Mouse (Mus musculus) B cell, adult 62 days (primary cell): Measurements from ENCODE around the gene Gpr6. TPM values are rescaled to one million over a fixed set of nuclear protein-coding genes. Genes with fewer than 3 reads are reported as not detected.

Experiments used
- total RNA-seq: library from RNA; stranded (reverse); gene quantifications from 4 replicates; pipeline ENCODE4 v1.2.4, GENCODE M21; 2023

Gene Gpr6
- total RNA-seq = not detected in 4 replicates

DNA sequence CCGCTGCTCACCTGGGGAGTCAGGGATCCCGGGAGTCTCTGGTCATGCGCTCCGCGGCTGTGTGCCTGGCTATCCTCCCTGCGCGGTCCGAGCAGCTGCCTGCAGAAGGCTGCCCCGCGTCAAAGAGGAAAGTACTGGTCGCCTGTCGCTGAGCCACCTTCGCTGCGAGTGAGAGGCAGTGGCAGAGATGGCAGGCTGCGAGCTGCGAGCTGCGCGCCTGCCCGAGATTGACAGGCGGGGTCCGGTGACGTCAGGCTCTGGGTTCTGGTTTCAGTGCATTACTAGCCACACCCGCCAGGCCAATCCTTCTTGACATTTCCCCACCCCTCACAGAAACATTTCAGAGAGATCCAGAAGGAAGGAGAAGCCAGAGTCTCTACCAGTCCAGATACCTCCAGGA is at the start of gene Gpr6:
Gene Gpr6 (minus strand): TSS at position 170 of the 400 bp plus-strand sequence.

Other genes starting within 250 kb of the Gpr6 start
- 46.9 to 57.9 TPM (median 52.0 TPM) in 4 replicates for gene Cdc40, start 189.0 kb downstream of the Gpr6 start, total RNA-seq
- not detected in 4 replicates for gene Wasf1, start 188.8 kb downstream of the Gpr6 start, total RNA-seq
- 31.4 to 34.3 TPM (median 32.6 TPM) in 4 replicates for gene Fig4, start 231.0 kb upstream of the Gpr6 start, total RNA-seq
- gene Ak9, start 231.7 kb upstream of the Gpr6 start, total RNA-seq = 0.09 to 0.19 TPM (median 0.09 TPM) in 3 of 4 replicates, not detected in the other